Mouse (Mus musculus): ENCODE data around the gene Ankrd63. TPM values are rescaled to one million over a fixed set of nuclear protein-coding genes. Genes with fewer than 3 reads are reported as not detected.

Gene Ankrd63
- total RNA-seq, 2 experiments from 2014 or later: 18.1 to 18.6 TPM

GRCm38 (mm10) chr2:118695677-118696232 lies 8.0 kb downstream of the Ankrd63 start:
- peak; percentile 59 to 80 for DNase-seq (ENCODE audit: low spot score in 2 of 2)

DNA sequence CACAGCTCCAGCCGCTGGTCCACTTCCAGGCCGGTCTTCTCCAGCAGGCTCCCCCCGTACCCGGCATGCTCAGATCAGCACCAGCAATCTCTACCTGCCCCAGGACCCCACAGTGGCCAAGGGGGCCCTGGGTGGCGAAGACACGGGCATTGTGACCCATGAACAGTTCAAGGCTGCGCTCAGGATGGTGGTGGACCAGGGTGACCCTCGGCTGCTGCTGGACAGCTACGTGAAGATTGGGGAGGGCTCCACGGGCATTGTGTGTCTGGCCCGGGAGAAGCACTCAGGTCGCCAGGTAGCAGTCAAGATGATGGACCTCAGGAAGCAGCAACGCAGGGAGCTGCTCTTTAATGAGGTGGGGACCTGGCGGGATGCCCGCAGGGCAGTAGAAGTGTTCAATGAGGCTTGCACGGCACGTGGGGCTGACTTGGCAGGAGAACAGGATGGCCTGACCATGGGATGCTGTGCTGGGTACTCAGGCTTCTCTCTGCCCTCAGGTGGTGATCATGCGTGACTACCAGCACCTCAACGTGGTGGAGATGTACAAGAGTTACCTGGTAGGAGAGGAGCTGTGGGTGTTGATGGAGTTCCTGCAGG lies 10.3 kb downstream of the Ankrd63 start:
- DNase-seq (ENCODE audit: low spot score in 2 of 2): no peak

GRCm38 (mm10) chr2:118689875-118690274 lies 13.9 kb downstream of the Ankrd63 start:
- no peak for DNase-seq (ENCODE audit: low spot score in 2 of 2)

DNA sequence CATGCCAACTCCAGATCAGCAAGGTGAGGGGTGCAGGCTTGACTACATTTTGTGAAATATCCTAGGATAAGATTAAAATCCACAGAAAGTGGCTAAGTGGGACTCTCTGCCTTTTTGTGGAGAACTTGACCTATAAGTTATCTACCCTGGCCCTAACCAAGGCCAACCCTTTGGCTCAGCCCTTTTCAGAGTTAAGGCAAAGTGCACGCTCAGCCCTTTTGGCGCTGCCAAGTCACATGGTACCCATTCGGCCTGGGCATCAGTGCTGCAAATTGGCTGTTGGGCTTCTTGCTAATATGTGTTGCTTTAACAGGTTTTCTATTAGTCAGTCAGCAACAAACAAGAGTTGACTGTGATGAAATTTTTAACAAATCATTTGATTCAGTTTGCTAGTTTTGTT lies 16.0 kb downstream of the Ankrd63 start:
- no peak for DNase-seq (ENCODE audit: low spot score in 2 of 2)

DNA sequence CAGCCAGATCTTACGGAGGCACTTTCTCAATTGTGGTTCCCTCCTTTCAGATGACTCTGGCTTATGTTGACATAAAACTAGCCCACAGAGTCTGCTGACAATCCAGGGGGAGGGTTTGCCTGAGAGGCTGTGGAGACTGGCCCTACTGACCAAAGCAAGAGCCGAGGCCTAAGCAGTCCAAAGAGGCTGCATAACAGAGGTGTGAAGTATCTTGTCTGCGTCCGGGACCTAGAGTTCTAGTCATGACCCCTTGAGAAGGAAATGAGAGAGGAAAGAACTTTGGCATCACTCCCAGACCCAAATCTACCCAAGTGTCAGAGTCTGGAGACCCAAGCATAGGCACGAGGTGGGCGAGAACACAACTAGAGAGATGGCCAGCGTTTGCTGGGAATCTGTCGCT lies 17.1 kb downstream of the Ankrd63 start:
- no peak for DNase-seq (ENCODE audit: low spot score in 2 of 2)

DNA sequence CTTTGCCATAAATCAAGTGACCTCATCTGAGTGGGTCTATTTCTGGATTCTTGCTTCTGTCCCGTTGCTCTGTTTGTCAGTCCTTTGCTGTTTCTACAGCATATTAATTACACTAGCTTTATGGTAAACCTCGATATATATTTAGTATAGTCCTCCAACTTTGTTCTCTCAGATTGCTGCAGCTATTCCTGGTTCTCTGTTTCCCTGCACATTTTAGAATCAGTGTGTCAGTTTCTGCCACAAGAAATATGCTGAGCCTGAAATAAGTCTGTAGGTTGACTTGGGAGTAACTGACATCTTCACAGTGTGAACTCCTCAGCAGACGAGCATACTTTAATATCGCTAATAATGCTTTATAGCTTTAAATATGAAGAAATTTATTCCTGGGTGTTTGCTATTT lies 18.7 kb downstream of the Ankrd63 start:
- no peak for DNase-seq (ENCODE audit: low spot score in 2 of 2)

DNA sequence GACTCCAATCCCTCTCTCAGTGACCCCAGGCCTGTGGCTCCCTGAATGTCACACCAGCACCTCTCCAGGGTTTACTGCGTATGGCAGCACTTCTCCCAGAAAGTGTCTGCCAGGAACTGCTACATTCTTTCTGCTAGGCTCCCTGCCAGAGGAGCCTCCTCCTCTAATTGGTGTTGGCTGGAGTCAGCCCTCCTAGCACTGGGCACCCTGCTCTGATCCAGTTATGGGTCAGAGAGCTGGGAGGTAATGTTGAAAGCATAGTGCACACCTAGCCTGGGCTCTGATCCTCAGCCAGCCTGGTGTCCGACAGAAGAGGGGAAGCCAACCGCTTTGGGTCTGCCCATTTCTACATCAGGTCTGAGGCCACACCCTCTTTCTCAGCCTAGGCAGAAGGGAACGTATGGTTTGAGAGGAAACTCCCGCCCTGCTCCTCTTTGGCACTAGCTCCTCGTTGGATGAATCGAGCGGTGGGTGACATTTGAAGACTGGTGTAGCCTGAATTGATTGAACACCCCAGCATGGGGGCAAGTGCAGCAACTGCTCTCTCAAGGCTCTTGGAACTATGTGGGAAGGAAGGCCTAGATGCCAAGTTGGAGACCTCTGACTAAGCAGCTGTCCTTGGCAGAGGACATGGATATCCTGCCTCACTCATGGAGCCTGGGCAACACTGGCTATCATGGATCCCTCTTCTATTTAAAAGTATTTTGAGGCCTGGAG lies 21.1 kb downstream of the Ankrd63 start:
- no peak for DNase-seq (ENCODE audit: low spot score in 2 of 2)

GRCm38 (mm10) chr2:118680926-118681325 lies 22.8 kb downstream of the Ankrd63 start:
- DNase-seq (ENCODE audit: low spot score in 2 of 2): no peak

GRCm38 (mm10) chr2:118679577-118679976 lies 24.2 kb downstream of the Ankrd63 start:
- no peak for DNase-seq (ENCODE audit: low spot score in 2 of 2)

GRCm38 (mm10) chr2:118677817-118678216 lies 25.9 kb downstream of the Ankrd63 start:
- no peak for DNase-seq (ENCODE audit: low spot score in 2 of 2)

GRCm38 (mm10) chr2:118676839-118677741 lies 26.7 kb downstream of the Ankrd63 start:
- no peak for DNase-seq (ENCODE audit: low spot score in 2 of 2)

GRCm38 (mm10) chr2:118674500-118674899 lies 29.3 kb downstream of the Ankrd63 start:
- no peak for DNase-seq (ENCODE audit: low spot score in 2 of 2)

DNA sequence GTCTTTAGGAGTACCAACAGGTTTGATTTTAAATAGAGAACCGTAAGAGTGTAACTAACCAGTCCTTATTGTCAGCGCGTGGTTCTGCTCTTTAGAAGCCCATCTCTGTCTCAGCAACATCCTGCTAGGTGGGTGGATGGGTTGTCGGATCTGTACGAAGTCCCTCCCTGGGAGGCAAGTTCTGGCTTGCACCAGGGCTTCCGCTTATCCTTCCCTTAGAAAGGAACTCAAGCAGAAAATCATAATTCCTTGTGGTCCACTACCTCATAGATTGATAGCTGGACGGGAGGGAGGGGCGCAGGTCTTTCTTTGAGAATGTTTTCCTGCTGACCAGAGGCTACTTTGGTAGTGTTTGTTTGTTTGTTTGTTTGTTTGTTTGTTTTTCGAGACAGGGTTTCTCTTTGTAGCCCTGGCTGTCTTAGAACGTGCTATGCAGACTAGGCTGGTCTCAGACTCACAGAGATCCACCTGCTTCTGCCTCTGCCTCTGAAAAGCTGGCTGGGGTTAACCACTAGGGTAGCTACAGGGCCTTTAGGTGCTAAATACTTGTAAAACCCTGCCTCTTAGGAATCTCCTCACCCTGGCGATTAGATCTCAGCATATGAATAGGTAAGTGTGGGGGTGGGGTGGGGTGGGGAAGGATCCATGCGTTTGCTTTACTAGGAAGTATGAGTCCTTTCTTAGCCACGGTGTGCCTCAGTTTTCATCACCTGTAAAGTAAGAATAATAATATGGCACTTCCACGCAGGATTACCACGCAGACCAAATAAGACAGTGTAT lies 29.9 kb downstream of the Ankrd63 start:
- DNase-seq (ENCODE audit: low spot score in 2 of 2): no peak

DNA sequence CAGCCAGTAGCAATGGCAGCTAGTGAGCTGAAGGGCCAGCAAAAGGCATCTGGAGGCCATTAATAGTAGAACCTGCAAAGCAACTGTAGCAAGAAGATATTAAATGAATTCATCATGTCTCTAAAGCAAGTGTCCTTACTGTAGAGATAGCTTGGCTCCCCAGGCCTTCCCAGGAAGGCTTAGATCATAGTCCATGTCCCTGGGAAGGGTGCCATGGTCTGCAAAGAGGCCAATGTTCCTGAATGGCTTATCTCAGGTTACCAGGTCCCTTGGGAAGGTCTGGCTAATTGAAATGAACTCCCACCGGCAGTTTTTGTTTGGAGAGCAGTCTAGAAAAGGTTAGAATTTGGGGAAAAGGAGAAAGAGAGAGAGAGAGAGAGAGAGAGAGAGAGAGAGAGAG lies 32.0 kb downstream of the Ankrd63 start:
- DNase-seq (ENCODE audit: low spot score in 2 of 2): no peak

GRCm38 (mm10) chr2:118669785-118670184 lies 34.0 kb downstream of the Ankrd63 start:
- DNase-seq (ENCODE audit: low spot score in 2 of 2): no peak

DNA sequence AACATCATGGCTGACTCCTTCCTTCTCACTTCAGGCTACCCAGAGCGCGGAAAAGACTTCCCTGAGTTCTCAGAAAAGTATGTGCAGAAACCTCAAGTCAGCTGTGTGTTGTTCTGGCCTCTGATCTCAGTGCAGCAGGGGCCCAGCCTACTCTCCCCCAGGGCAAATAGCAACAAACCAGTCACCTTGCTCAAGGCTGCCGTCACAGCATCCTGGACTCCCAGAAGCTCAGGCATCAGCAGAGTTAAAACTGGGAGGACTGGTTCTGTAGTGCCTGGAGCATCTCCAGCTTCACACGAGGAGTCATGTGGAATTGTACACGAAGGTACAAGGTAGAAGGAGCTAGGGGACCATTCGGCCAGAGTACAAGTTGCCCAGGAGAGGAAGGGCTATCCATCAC lies 34.5 kb downstream of the Ankrd63 start:
- DNase-seq (ENCODE audit: low spot score in 2 of 2): no peak

- no peak for DNase-seq (ENCODE audit: low spot score in 2 of 2)
Observed at GRCm38 (mm10) chr2:118667181-118667580, 36.6 kb downstream of the Ankrd63 start.

DNA sequence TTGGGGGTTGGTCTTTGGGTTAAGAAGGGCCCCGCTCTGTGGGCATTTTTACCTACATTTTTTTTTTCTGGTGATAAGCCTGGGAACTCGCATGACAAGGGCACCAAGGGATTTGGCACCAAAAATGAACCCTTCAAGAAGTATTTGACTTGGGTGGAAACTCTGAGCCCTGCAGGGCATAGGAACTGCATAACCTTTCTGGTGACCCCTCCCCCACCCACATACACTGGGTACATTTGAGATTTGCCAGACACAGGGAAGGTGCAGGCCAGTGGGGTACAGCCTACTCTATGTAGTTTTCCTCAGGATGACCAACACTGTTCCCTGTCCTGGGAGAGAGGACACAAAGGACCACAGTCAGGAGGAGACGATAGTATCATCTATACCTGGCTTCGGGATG lies 38.1 kb downstream of the Ankrd63 start:
- no peak for DNase-seq (ENCODE audit: low spot score in 2 of 2)

GRCm38 (mm10) chr2:118664975-118665516 lies 38.7 kb downstream of the Ankrd63 start:
- DNase-seq (ENCODE audit: low spot score in 2 of 2): no peak
